ENCODE assay signal across 9 mouse cellular contexts in the genomic region with DNA sequence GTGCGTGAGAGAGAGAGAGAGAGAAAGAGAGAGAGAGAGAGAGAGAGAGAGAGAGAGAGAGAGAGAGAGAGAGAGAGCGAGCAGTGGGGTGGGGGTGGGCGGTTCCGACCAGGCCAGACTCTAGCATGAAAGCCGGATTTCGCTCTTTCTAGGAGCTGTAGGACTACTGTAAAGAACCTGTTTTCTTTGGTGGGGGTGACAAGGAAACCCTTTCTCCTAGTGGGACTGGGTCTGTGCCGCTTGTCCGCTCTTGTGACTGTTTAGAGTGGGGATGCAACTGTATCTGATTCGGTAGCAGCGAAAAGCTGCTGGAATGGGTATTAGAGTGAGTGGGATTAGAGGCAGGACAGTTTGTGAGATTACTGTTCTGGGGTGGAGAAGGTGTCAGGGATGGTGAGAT. TPM values are rescaled to one million over a fixed set of nuclear protein-coding genes. Genes with fewer than 3 reads are reported as not detected.
DNase-seq lines count a peak whose midpoint lies in the region; ATAC-seq and TF ChIP-seq lines count a peak whose summit lies in the region.
"Had no signal": no experiment of that assay in that cellular context is flagged by ENCODE, and none has a peak within 500 bp of the region (broad histone marks: within the 10 kb centered on the region; RNA-seq: fewer than 3 reads in every experiment).

No protein-coding gene starts in this region.

- peak overlapping the region; percentile 75; the same call in 1 of the 2 replicates for H3K9ac ChIP-seq in kidney, postnatal 0 days (ENCODE audit: low read depth, low read length)
- peak overlapping the region; percentile 96 for H3K9ac ChIP-seq in forebrain, embryonic 11.5 days (ENCODE audit: low read length)
- peak overlapping the region; percentile 86 for H3K9ac ChIP-seq in limb, embryonic 12.5 days (replicated peaks)
- peak overlapping the region; percentile 97 for H3K9ac ChIP-seq in neural tube, embryonic 13.5 days

- H3K4me1 ChIP-seq in kidney, postnatal 0 days (replicated peaks; ENCODE audit: insufficient read depth, low read length), result peaks cover 15% of the 10 kb centered on the region
- no peaks in the 10 kb centered on the region; the same call in 1 of the 2 replicates for H3K4me1 ChIP-seq in kidney, adult 2 months (ENCODE audit: control insufficient read depth, insufficient read depth, low read length)
- peaks cover 10% of the 10 kb centered on the region; the same call in 1 of the 2 replicates for H3K4me1 ChIP-seq in forebrain, embryonic 11.5 days (replicated peaks; ENCODE audit: control insufficient read depth, insufficient read depth, low read length)
- peaks cover 40% of the 10 kb centered on the region for H3K4me1 ChIP-seq in limb, embryonic 12.5 days (replicated peaks)
- H3K4me1 ChIP-seq in neural tube, embryonic 13.5 days (replicated peaks), result peaks cover 47% of the 10 kb centered on the region
- no peaks in the 10 kb centered on the region for H3K4me1 ChIP-seq in thymus, adult 2 months (replicated peaks; ENCODE audit: control insufficient read depth, insufficient read depth, low read length)

- TF ChIP-seq CTCF in kidney, postnatal 0 days (IDR thresholded peaks at IDR 0.05; ENCODE audit: low read depth), result no peak
- TF ChIP-seq CTCF in kidney, adult 2 months (conservative IDR thresholded peaks at IDR 0.05; ENCODE audit: insufficient read depth, insufficient read length, low read depth, low read length), result no peak
- no peak for TF ChIP-seq CTCF in thymus, adult 2 months (IDR thresholded peaks at IDR 0.05; ENCODE audit: borderline replicate concordance, control insufficient read depth, extremely low read depth, insufficient read depth, low read length, poor library complexity)

- TF ChIP-seq POLR2A in kidney, adult 2 months (IDR thresholded peaks at IDR 0.05; ENCODE audit: low read depth, low read length), result no peak
- no peak for TF ChIP-seq POLR2A in thymus, adult 2 months (IDR thresholded peaks at IDR 0.05; ENCODE audit: control insufficient read depth, extremely low read depth, insufficient read depth, low read length, poor library complexity)

- no peaks in the 10 kb centered on the region for H3K36me3 ChIP-seq in kidney, postnatal 0 days (ENCODE audit: insufficient read depth, low read length)
- no peaks in the 10 kb centered on the region for H3K36me3 ChIP-seq in kidney, adult 2 months (ENCODE audit: control insufficient read depth, insufficient read depth, low read length)
- no peaks in the 10 kb centered on the region for H3K36me3 ChIP-seq in forebrain, embryonic 11.5 days (ENCODE audit: control insufficient read depth, insufficient read depth, low read length)
- H3K36me3 ChIP-seq in limb, embryonic 12.5 days, result no peaks in the 10 kb centered on the region
- no peaks in the 10 kb centered on the region for H3K36me3 ChIP-seq in neural tube, embryonic 13.5 days
- H3K36me3 ChIP-seq in thymus, adult 2 months (ENCODE audit: control insufficient read depth, insufficient read depth, low read length), result no peaks in the 10 kb centered on the region

- peak overlapping the region; percentile 90; the same call in 1 of the 2 replicates for H3K27ac ChIP-seq in kidney, postnatal 0 days
- no peak overlapping the region for H3K27ac ChIP-seq in kidney, adult 2 months (ENCODE audit: insufficient read depth, low read depth, low read length)
- no peak overlapping the region; the same call in 1 of the 2 replicates for H3K27ac ChIP-seq in forebrain, embryonic 11.5 days (ENCODE audit: low read depth, low read length)
- H3K27ac ChIP-seq in limb, embryonic 12.5 days, result peak overlapping the region; percentile 91
- 0 out of 2 replicates have a peak overlapping the region, but pooled peaks have one; percentile 14 for H3K27ac ChIP-seq in neural tube, embryonic 13.5 days (replicated peaks)
- H3K27ac ChIP-seq in thymus, adult 2 months (ENCODE audit: control insufficient read depth, insufficient read depth, low read length), result no peak overlapping the region

- peak; percentile 16 for DNase-seq in kidney, postnatal 0 days (ENCODE audit: low spot score)
- no peak for DNase-seq in kidney, adult 2 months
- DNase-seq in forebrain, embryonic 11.5 days (ENCODE audit: low spot score), result no peak
- DNase-seq in ovary, postnatal 36 days (ENCODE audit: low spot score), result no peak
- DNase-seq in frontal cortex, postnatal 36 days (ENCODE audit: low spot score in 2 of 2), result no peak
- DNase-seq in thymus, adult 2 months, result no peak

- WGBS in kidney, postnatal 0 days, result 15% methylated on average over 8 of the region's 10 CpGs
- 67% methylated on average over 9 of the region's 10 CpGs for WGBS in kidney, adult 2 months
- WGBS in forebrain, embryonic 11.5 days, result 4% methylated on average over 9 of the region's 10 CpGs
- 8% methylated on average over 9 of the region's 10 CpGs for WGBS in limb, embryonic 12.5 days
- WGBS in neural tube, embryonic 13.5 days, result 8% methylated on average over 9 of the region's 10 CpGs
- WGBS in thymus, adult 2 months, result 34% methylated on average over 9 of the region's 10 CpGs

- H3K27me3 ChIP-seq in kidney, postnatal 0 days (ENCODE audit: insufficient read depth, low read length), result no peaks in the 10 kb centered on the region
- peaks cover 6% of the 10 kb centered on the region; the same call in 1 of the 2 replicates for H3K27me3 ChIP-seq in kidney, adult 2 months (replicated peaks; ENCODE audit: control insufficient read depth, insufficient read depth, low read length)
- no peaks in the 10 kb centered on the region for H3K27me3 ChIP-seq in forebrain, embryonic 11.5 days (ENCODE audit: control insufficient read depth, insufficient read depth, low read length)
- peaks cover 16% of the 10 kb centered on the region for H3K27me3 ChIP-seq in limb, embryonic 12.5 days
- H3K27me3 ChIP-seq in neural tube, embryonic 13.5 days, result peaks cover 15% of the 10 kb centered on the region
- no peaks in the 10 kb centered on the region; the same call in 1 of the 2 replicates for H3K27me3 ChIP-seq in thymus, adult 2 months (ENCODE audit: control insufficient read depth, insufficient read depth, low read length)

- no peak for ATAC-seq in kidney, postnatal 0 days (replicated peaks; ENCODE audit: low FRiP score, low read depth)
- ATAC-seq in forebrain, embryonic 11.5 days (replicated peaks; ENCODE audit: low FRiP score), result no peak
- no peak for ATAC-seq in limb, embryonic 12.5 days (ENCODE audit: insufficient number of reproducible peaks, insufficient read depth, low FRiP score, low TSS enrichment, low read depth)
- ATAC-seq in neural tube, embryonic 13.5 days (ENCODE audit: low read depth), result no peak

- H3K4me3 ChIP-seq in kidney, postnatal 0 days (replicated peaks; ENCODE audit: low read depth, low read length), result peak overlapping the region; percentile 72
- no peak overlapping the region for H3K4me3 ChIP-seq in kidney, adult 2 months (ENCODE audit: insufficient read depth, low read depth, low read length)
- peak overlapping the region; percentile 76 for H3K4me3 ChIP-seq in forebrain, embryonic 11.5 days (ENCODE audit: low read depth, low read length)
- peak overlapping the region; percentile 75 for H3K4me3 ChIP-seq in limb, embryonic 12.5 days (replicated peaks)
- peak overlapping the region; percentile 80 for H3K4me3 ChIP-seq in neural tube, embryonic 13.5 days
- H3K4me3 ChIP-seq in thymus, adult 2 months (ENCODE audit: control insufficient read depth, insufficient read depth, low read length), result no peak overlapping the region

- H3K4me2 ChIP-seq in kidney, postnatal 0 days (ENCODE audit: low read length), result peak overlapping the region; percentile 97
- H3K4me2 ChIP-seq in forebrain, embryonic 11.5 days (ENCODE audit: low read depth, low read length, severe bottlenecking), result peak overlapping the region; percentile 94
- H3K4me2 ChIP-seq in limb, embryonic 12.5 days, result peak overlapping the region; percentile 90
- H3K4me2 ChIP-seq in neural tube, embryonic 13.5 days, result peak overlapping the region; percentile 99

- no peaks in the 10 kb centered on the region for H3K9me3 ChIP-seq in kidney, postnatal 0 days (replicated peaks; ENCODE audit: low read length)
- no peaks in the 10 kb centered on the region for H3K9me3 ChIP-seq in forebrain, embryonic 11.5 days (ENCODE audit: control insufficient read depth, low read length)
- H3K9me3 ChIP-seq in limb, embryonic 12.5 days, result no peaks in the 10 kb centered on the region
- no peaks in the 10 kb centered on the region for H3K9me3 ChIP-seq in neural tube, embryonic 13.5 days
- H3K9me3 ChIP-seq: megakaryocyte, embryonic 14.5 days had no signal

RNA-seq across cellular contexts. Expression of gene Tenm4, which starts 42.7 kb away (rescaled TPM):
- polyA plus RNA-seq in kidney, postnatal 0 days (2015; fragmentation: Nextera tagmentation; extraction: Ambion mirVana), result 22.6 and 23.2 TPM in 2 replicates
- polyA plus RNA-seq in kidney, adult 2 months (2012; rRNA removed), result 3.3 and 4.5 TPM in 2 replicates
- polyA plus RNA-seq in forebrain, embryonic 11.5 days (2014; fragmentation: Nextera tagmentation; extraction: Ambion mirVana), result 47.9 and 52.2 TPM in 2 replicates
- 45.3 and 45.8 TPM in 2 replicates for polyA plus RNA-seq in limb, embryonic 12.5 days (2016; fragmentation: Nextera tagmentation; extraction: Ambion mirVana)
- 34.6 and 36.8 TPM in 2 replicates for polyA plus RNA-seq in neural tube, embryonic 13.5 days (2015; fragmentation: Nextera tagmentation; extraction: Ambion mirVana)
- polyA plus RNA-seq in thymus, adult 2 months (2012; rRNA removed), result 2.7 and 2.9 TPM in 2 replicates

Comparison
In these comparisons a context has a peak if more than half of its experiments do, and no peak if none do; other contexts are left out.
1. H3K27ac ChIP-seq: peak in kidney, postnatal 0 days (single experiment), limb, embryonic 12.5 days (single experiment) and neural tube, embryonic 13.5 days (single experiment); none in kidney, adult 2 months (single experiment), forebrain, embryonic 11.5 days (single experiment) and thymus, adult 2 months (single experiment).
2. H3K4me3 ChIP-seq: peak in kidney, postnatal 0 days (single experiment), forebrain, embryonic 11.5 days (single experiment), limb, embryonic 12.5 days (single experiment) and neural tube, embryonic 13.5 days (single experiment); none in kidney, adult 2 months (single experiment) and thymus, adult 2 months (single experiment).
3. Peak in every context shown above with its lines, with median percentiles within 50 percentile points of each other: H3K4me2 ChIP-seq and H3K9ac ChIP-seq.